Mouse (Mus musculus) megakaryocyte progenitor cell, adult 5-6 weeks (primary cell): Measurements from ENCODE around the gene Defb25. TPM values are rescaled to one million over a fixed set of nuclear protein-coding genes. Genes with fewer than 3 reads are reported as not detected.

ENCODE experiments used
- ATAC-seq: replicated peaks from 2 replicates; pipeline ENCODE4 v1.8.0; 2016; ENCODE audit warnings: mild to moderate bottlenecking, moderate TSS enrichment, inconsistent platforms; ENCODE audit not compliant: poor library complexity
- total RNA-seq, 2 experiments: library from RNA; stranded (forward) in 1 of 2; stranded (reverse) in 1 of 2; fragments of 157-497, 149-512 nt in 1 of 2; fragments of 200-1000 nt in 1 of 2; gene quantifications; 2 replicates each; pipeline versions ENCODE4 v1.2.3 to v1.2.4; 2015 to 2017

Gene Defb25
- total RNA-seq, 2 experiments from 2014 or later = not detected

GRCm38 (mm10) chr2:152628066-152628465, 5.2 kb upstream of the Defb25 start:
- no peak for ATAC-seq

DNA sequence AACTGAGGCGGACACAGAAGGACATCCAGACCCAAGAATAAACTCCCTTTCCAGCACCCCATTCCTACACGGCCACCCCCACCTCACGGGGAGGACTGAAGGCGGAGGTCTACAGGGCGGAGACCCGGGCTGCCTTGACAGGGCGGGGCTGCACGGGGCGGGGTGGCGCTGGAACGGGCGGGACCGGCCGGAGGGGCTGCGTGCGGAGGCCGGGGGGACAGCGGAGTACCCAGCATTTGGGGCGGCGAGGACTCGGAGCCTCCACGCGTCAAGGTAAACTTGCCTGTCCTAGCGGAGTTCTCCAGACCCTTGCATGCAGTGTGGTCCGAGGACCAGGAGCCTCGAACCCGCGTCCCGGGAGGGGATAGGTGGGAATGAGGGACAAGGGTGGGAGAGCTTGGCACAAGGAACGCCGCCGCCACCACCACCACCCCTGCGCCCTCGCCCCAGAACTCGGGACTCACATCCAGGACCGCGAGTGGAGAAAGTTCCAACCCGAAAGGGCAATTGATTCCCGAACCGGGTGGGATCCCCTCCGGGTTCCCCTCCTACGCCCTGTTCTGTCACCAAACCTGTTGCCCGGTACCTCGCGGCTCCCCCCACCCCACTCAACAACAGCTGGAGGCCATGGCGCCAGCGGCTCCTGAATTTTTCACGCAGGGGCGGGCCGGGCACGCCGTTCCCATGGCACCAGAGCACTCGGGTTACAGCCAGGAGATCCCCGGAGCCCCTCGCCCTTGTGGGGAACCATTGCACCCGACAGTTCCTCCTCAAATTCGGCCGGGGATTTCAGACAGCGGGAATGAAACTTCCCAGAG, 4.1 kb upstream of the Defb25 start, which contains the start of gene Rem1:
Gene Rem1 (plus strand): TSS at position 178 of the 818 bp plus-strand sequence.
- ATAC-seq = peak; percentile 34

DNA sequence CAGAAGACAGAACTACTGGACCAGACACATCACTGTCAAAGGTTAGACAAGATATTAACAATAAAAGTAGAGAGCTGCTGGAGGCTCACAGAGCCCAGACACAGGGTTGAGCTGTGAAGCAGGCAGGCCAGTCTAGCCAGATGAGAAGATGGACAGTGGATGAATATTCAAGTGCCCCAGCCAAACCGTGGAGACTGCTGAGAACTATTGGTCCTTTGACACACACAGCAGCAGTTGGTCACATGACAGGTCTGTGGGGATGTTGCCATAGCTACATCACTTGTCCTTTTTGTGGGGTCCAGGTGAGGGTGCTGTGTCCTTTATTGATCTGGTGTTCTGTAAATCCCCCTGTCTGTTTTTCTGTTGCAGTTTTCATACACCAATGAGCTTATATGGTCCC, 2.4 kb upstream of the Defb25 start:
- no peak for ATAC-seq

DNA sequence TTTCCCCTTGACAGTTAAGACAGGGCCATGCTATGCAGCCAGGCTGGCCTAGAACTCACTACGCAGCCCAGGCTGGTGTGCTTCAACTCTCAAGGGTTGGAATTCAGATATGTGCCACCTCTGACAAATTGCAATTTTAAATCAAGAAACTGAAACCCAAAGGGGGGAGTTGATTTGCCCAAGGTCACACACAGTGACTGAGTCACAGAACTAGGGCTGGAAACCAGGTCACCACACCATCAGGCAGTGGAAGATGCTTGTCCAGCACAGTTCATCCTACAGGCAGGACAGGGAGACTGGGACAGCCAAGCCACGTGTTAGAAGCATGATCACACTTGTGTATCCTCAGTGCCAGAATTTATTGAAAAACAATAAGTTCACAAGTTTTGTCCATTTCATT, 1.7 kb upstream of the Defb25 start:
- no peak for ATAC-seq

DNA sequence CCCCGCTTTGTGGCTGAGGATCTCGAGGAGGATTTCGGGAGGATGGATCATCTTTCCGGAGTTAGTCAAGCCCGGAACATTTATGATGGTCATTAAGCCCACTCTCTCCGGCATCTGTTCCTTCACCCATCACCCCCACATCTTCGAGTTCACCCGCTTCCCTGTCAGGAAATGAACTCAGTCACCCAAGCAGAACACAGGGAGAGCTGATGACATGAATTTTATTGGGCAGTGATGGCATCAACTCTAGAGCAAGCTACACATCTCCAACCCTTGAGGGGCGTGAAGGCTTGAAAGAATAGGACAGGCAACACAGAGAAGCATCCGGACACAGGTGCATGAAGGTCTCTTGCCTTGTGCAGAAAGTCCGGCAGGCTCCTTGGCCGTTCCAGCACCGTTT, 702 bp downstream of the Defb25 start:
- no peak for ATAC-seq

DNA sequence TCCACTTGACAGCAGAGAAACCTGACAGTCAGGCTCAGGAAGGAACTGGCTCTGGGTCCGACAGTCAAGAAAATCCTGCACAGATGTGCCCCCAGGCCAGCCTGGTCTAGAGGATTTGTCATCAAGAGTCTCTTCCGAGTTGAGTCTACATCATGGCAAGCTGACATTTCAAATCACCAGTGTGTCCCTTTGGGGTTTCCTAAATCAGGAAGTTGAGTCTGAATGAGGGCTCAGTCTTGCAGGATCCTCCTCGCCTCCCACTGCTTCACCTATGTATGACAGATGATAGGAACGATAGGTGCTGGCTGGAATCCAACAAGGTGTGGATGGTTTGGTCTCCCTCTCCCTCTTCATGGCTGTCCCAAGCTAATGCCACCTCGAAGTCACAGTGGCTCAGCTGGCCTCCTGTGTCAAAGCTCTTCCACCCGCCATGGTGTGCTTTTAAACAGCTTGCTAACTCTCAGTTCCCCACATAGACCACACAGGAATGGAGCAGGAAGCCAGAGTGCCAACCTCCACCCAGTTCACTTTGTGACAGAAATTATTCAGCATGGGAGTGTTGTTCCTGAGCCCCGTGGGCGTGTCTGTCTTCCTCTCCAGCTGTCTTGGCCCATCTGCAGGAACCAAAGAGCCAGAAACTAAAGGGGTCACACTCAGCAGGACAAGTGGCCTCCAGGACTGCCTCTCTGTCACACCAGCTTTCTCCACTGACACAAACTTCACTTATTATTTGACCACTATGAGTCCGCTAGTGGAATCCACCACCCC, 2.3 kb downstream of the Defb25 start:
- peak; percentile 85 for ATAC-seq

DNA sequence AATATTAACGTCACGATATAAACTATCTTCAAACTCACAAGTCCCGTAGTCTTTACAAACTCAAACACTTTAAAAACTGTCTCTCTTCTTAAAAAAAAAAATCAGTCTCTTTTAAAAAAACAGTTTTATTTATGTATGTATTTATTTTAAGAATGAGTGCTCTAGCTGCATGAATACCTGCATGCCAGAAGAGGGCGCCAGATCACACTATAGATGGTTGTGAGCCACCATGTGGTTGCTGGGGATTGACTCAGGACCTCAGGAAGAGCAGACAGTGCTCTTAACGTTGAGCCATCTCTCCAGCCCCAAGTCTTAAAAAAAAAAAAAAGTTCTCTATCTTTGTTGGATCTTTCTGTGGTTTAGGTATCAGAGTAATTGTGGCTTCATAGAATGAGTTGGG, 5.5 kb downstream of the Defb25 start:
- no peak for ATAC-seq

GRCm38 (mm10) chr2:152616470-152616869, 6.4 kb downstream of the Defb25 start:
- ATAC-seq = no peak

- peak; percentile 93 for ATAC-seq
Observed at GRCm38 (mm10) chr2:152615563-152615962, 7.3 kb downstream of the Defb25 start.

DNA sequence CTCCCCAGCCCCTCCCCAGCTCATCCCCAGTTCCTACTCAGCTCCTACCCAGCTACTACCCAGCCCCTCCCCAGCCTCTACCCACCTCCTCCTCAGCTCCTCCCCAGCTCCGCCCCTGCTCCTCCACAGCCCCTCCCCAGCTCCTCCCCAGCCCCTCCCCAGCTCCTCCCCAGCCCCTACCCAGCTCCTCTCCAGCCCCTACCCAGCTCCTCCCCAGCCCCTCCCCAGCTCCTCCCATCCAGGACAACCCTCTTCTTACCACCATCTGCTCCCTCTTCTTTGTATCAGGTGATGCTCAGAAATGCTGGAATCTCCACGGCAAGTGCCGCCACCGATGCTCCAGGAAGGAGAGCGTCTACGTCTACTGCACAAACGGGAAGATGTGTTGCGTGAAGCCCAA, 10.7 kb downstream of the Defb25 start:
- ATAC-seq = no peak

- no peak for ATAC-seq
Observed at GRCm38 (mm10) chr2:152608719-152609118, 14.1 kb downstream of the Defb25 start.

GRCm38 (mm10) chr2:152607746-152608145, 15.1 kb downstream of the Defb25 start:
- no peak for ATAC-seq

DNA sequence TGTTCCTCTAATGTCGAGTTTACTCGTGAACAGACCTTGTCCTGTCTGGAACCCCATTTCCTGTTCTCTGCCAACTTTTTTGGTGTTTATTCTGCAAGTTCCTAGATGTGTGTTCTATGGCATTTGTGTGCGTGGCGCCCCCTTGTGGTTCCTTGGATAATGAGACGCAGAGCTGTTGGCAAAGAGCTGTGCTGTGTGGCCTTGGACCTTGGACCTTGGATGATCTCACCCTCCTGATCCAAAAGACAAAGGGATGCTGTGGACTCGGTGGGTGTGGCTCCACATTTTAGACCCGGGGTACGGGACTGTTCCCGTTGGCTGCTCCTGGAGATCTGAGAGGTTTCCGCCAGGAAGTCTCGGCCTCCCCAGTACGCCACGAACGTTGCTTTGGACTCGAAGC, 18.8 kb downstream of the Defb25 start, which contains the start of gene Defb36:
Gene Defb36 (plus strand): TSS at position 271 of the 400 bp plus-strand sequence.
- no peak for ATAC-seq

DNA sequence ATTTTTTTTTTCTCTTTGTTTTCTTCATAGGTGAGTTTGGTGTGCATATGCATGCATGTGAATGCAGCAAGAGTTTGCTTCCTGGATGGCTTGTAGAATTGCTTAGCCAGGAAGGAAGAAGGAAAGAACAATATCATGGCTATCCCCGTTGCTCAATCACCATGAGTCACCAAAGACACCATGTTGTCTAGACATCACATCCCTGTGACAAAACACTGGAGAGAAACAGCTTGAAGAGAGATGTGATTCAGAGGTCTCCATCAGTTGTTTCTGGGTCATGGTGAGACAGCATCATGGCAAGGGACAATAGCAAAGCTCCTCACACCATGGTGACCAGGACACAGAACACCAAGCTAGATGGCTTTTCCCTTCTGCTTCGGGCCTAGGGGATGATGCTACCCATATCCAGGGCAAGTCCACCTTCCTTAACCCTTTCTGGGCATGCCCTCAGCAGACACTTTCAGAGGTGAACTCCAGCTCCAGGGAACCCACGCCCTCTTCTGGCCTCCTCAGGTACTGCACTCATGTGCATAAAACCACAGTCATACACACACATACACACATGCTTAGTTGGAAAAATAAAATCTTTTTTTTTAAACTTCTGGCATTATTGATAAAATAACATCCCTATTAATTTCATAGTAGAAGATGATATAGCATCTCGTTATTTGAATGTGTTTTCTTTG, 21.4 kb downstream of the Defb25 start:
- ATAC-seq = 0 out of 2 replicates have a peak, but pooled peaks have one; percentile 34

GRCm38 (mm10) chr2:152600076-152600475, 22.8 kb downstream of the Defb25 start:
- ATAC-seq = no peak

DNA sequence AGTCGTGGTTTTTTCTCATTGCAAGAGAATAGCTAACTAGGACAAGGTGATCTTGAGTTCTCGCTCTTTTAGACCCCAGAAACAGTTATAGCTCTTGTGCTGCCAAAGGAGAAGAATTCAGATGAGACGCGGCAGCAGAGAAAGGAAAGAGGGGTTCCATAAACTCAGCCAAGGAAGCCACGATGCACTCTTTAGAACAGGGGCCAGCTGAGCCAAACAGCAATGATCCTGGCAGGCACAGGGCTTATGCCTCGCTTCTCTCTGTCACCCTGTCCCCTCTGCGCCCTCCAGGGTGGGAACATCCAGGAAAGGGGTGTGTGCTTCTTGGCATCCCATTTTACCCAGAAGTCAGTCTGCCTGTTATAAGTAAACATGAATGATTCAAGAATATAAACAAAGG, 23.6 kb downstream of the Defb25 start, which contains the start of gene Defb45:
Gene Defb45 (minus strand): TSS at position 101 of the 400 bp plus-strand sequence.
- ATAC-seq = no peak

GRCm38 (mm10) chr2:152589021-152589420, 33.8 kb downstream of the Defb25 start:
- ATAC-seq = no peak

DNA sequence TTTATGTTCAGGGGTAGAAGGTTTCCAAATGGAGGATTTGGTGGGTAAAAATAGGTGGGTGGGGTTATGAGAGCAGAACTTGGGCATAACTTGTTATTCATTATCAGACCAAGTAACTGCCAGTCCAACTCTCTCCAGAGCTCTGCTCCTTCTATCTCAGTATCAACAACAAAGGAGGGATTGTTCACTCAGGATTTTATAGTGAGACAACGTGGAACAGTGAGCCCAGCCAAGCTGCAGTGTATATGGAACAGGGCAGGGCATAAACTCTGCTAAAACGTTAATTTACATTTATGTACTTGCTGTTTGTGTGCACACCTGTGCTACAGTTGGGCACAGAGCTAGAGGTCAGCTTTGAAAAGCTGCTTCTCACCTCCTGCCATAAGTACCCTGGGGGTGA, 34.4 kb downstream of the Defb25 start:
- no peak for ATAC-seq

DNA sequence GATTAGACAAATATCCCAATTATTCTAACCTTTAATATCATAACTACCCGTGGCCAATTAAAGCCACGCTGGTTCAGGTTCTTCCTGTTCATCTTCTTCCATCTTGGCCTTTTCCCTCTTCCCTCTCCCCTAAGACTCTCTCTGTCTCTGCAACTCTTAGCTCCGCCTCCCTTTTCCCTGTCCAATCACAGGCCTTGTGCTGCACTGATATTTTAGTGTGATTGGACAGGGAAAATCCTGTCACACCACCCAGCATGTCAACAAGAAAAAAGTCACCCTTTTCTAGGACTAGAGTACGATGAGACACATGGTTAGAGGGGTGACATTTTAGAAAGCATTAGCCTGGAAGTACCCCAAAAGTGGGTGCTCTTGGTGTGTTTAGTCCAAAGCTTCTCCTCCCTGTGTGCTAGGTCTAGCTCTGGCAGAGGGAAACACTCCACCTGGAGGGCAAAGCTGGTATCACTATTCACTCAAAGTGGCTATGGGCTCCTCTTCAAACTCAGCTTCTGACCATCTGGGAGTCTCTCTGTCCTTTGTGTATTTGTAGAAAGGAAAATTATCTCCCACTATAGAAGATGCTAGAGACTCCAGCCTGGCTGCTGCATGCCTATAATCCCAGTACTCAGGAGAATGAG, 35.8 kb downstream of the Defb25 start:
- peak; percentile 86 for ATAC-seq

DNA sequence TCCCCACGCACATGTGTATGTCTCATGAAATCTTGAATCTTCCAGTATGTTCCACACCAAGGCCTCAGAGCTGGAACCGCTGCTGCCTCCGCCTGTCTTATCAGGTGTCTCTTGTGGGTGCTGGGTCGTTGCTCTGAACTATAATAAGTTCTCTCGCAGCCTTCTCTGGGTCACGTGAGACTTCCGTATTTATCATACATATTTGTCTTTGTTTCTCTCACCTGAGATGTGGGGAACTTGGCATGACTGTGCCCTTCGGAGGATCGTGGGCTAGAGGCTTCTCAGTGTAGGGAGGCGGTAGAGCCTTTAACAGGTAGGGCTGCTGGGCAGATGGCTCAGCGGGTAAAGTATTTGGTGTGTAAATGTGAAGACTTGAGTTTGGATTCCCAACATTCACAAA, 42.2 kb downstream of the Defb25 start:
- no peak for ATAC-seq

DNA sequence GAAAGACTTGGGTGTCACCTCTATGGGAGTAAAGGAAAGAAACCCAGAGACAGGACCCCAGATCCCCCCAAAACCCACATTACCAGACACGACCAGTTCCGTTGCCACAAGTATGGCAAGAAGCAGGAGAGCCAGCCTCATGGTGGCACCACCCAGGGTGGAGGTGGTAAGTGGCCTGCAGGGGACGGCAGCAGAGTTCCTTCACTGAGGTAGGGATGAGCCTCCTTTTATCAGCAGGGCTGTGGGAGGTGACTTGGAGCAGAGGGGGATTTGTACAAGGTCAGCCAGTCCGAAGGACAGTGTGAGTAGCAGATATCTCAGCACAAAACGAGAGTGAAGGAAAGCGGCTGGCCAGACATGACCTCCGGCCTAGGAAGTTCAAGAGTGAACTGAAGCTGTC, 42.7 kb downstream of the Defb25 start, which contains the start of gene Defb19:
Gene Defb19 (minus strand): TSS at position 206 of the 400 bp plus-strand sequence.
- no peak for ATAC-seq
